Mouse (Mus musculus) cerebellum, adult 11-12 months (tissue): ENCODE data around the gene Lrrc20.

Experiments used
- DNase-seq: peaks from one replicate; pipeline ENCODE4 v3.0.0; 2022

The Lrrc20 gene

DNA sequence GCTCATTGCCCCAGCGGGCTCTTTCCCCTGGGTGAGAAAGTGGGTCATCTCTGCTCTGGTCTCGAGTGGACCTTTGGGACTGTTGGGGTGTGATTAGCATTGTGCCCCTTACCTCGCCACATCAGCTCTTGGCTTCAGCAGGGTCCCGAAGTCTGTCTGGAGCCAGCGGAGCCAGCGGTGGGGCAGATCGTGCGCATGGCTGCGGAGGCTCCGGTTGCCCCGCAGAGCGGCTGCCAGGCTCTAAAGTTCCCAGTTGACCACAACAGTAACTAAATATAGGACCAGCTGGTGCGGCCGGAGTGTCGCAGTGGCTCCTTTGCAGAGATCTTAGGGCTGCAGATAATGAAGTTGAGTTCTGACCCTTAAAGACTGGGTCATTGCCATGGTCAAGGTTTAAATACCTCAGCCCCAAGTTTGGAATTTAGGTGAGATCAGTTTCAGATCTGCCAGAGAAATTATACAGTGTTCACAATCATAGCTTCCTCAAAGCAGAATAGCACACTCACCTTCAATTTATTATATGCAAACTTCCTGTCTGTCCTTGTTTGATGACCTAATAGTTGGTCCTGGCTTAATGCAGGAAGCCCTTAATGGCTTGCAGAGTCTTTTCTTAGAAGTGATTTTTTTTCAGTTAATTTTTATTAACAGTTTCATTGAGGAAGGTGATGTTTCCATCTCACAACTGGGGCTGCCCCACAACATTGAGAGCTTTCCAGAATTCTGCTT, 1.0 kb downstream of the Lrrc20 start:
- DNase-seq = no peak

GRCm38 (mm10) chr10:61479461-61479860, 3.9 kb downstream of the Lrrc20 start:
- DNase-seq = no peak

GRCm38 (mm10) chr10:61479927-61480326, 4.3 kb downstream of the Lrrc20 start:
- DNase-seq = no peak

DNA sequence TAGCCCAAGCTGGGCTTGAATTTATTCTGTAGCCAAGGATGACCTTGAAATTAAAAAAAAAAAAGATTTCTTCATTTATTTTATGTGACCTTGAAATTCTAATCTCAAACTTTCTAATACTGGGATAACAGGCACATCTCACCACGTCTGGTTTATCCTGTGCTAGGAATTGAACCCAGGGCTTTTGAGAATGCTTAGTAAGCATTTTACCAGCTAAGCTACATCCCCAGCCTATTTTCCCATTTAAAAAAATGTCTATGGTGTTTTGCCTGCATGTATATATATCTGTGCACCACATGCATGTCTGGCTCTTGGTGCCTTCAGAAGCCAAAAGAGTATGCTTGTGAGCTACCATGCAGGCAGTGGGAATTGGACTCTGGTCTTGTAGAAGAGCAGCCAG, 4.9 kb downstream of the Lrrc20 start:
- no peak for DNase-seq

- no peak for DNase-seq
Observed at GRCm38 (mm10) chr10:61482771-61483170, 7.2 kb downstream of the Lrrc20 start.

GRCm38 (mm10) chr10:61484801-61485200, 9.2 kb downstream of the Lrrc20 start:
- no peak for DNase-seq

- DNase-seq = no peak
Observed at GRCm38 (mm10) chr10:61486551-61487339, 11.1 kb downstream of the Lrrc20 start.

DNA sequence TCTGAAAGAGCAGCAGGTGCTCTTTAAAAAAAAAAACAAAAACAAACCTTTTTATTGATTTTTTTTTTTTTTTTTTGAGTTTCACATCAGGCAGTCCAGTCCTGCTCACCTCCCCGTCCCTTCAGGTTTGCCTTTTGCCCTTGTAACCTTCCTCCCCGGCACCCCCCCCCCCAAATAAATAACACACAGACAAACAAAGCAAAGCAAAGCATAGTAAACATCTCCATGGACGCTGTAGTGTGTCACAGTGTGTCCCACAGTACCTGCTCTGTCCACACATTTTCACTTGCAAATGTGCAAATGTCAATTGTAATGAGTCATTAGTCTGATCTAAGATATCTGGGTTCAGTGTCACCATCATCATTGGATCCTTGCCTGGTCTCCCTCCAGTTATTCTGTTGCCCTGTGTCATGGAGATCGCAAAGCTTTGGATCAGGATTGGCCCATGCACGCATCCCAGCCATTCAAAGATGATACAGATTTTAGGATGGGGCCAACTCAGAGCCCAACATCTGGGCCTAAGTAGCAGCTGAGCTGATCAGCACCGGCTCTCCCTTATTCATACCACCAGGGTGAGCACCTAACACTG, 13.0 kb downstream of the Lrrc20 start:
- no peak for DNase-seq

DNA sequence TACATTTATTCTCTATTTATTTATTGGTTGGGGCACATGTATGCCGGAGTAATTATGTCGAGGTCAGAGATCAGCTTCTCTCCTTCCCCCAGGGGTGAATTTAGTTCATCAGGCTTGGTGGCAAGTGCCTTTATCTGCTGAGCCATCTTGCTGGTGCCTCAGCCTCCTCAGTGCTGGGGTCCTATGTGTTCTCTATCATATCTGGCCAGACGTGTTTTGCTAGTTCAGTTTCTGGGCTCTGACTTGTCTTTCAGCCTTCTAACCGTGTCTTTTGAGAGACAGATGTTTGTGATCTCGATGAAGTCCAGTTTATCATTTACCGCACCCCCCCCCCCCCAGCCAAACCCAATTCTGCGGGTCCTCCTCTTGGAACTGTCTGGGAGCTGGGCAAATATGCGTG, 16.0 kb downstream of the Lrrc20 start:
- DNase-seq = no peak

DNA sequence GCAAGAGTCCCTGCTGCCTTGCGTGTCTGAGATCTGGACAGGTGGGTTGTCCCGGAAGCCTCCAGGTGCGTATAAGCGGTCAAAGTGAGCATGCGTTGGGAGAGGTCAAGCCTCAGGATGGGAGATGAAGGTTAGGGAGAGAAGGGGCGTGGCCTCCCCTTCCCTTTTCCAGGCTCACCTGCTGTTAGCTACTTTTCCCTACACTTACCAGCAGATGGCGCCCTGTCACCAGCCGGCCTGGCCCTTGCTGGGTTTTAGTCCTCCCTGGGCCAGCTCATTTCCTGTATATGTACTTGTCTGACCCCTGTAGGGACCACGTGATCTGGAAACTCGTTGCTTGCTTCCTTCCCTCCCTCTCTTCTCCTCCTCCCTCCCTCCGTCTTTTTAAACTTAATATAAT, 16.4 kb downstream of the Lrrc20 start:
- peak; percentile 76 for DNase-seq

GRCm38 (mm10) chr10:61495461-61495860, 19.9 kb downstream of the Lrrc20 start:
- no peak for DNase-seq

- no peak for DNase-seq
Observed at GRCm38 (mm10) chr10:61496231-61496630, 20.6 kb downstream of the Lrrc20 start.

DNA sequence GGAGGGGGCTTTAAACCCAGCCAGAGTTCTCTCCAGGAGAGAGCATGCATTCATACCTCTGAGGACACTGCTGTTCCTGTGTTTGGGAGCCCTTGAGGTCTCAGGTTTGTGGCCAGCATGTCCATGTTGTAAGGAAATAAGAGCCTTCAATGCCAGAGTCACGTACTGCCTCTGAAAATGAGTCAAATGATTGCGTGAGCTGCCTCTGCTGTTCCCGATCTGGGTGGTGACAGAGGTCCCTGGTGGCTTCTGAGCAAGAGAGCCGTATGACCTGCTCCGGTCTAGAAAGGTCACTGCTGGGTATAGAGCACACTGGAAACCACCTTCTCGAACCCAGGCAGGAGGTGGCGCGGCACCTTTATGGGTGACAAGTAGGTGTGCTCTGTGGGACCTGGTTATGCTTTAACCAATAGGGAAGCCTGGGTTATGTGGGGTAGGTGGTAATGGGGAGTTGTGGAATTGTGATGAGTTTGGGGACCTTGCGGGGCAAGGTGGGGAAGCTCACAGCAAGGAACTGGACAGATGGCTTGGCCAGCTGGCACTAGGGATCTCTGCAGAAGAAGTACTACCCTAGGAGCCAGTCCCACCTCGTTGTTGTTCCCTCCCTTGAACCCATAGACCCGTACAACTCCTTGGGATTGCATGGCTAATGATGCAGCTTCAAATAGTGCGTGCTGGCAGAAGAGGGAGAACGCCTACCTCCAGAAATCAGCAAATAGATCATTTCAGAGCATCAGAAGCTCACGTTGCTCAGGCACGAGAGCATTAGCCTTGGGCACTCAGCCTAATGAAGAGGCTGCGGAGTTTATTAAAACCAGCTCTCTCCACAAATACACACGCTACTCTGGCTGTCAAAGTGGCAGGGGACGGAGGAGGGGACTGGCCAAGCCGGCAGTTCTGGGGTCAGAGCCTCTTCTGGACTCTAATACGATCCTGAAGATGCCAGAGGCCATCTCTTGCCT, 24.2 kb downstream of the Lrrc20 start:
- peak; percentile 51 for DNase-seq

- no peak for DNase-seq
Observed at GRCm38 (mm10) chr10:61500756-61501155, 25.2 kb downstream of the Lrrc20 start.

DNA sequence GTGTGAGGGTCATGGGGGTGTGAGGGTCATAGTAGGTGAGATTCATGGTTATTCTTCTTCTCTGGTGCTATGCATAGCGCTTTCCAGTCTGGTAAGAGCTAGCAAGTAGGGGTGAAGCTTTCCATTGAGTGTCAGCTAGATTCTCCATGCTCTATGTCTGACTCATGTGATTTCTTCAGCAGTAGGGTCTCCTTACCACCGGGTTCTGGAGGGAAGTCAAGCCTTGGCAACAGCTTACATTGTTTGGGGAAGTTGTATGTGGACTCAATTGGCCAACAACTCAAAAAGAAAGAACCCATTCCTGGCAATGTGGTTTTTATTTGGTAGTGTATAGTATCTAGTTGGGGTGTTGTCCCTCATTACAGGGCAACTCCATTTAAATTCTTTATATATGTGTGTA, 28.5 kb downstream of the Lrrc20 start:
- no peak for DNase-seq

- DNase-seq = no peak
Observed at GRCm38 (mm10) chr10:61506381-61507200, 31.0 kb downstream of the Lrrc20 start.

DNA sequence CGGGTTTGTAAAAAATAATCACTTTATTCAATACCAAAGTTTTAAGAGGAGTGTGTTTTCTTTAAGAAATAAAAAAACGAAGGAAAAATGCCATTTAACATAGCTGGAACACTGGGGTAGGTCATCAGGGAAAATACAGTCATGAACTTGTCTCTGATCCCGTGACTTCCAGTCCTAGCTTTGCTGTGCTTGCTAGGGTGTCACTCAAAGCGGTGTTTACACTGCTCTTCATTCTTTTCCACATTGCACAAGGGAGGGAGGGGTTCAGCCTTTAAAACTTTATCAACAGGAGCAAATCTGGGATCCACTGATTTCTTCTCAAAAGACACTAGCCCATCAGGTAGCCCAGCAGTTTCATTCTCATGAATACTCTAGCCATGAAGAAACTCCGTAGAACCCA, 34.3 kb downstream of the Lrrc20 start:
- no peak for DNase-seq

GRCm38 (mm10) chr10:61510809-61511208, 35.2 kb downstream of the Lrrc20 start:
- DNase-seq = no peak

- no peak for DNase-seq
Observed at GRCm38 (mm10) chr10:61512215-61512889, 36.8 kb downstream of the Lrrc20 start.

- DNase-seq = no peak
Observed at GRCm38 (mm10) chr10:61516866-61517265, 41.3 kb downstream of the Lrrc20 start.
